Mouse (Mus musculus): Measurements from ENCODE around the gene 3110082I17Rik.
A peak's percentile ranks its signal among the peaks of the same experiment; 100 is the strongest.

3110082I17Rik gene

GRCm38 (mm10) chr5:139417480-139417879 is 42.8 kb downstream of the 3110082I17Rik start:
- no peak for DNase-seq

- no peak for DNase-seq
Measured at GRCm38 (mm10) chr5:139416942-139417341, 43.4 kb downstream of the 3110082I17Rik start.

- no peak for DNase-seq
Measured at GRCm38 (mm10) chr5:139415001-139415400, 45.3 kb downstream of the 3110082I17Rik start.

GRCm38 (mm10) chr5:139413545-139413944 is 46.8 kb downstream of the 3110082I17Rik start:
- DNase-seq = no peak

GRCm38 (mm10) chr5:139411665-139412314 is 48.5 kb downstream of the 3110082I17Rik start:
- DNase-seq = no peak

GRCm38 (mm10) chr5:139411117-139411516 is 49.2 kb downstream of the 3110082I17Rik start:
- no peak for DNase-seq

GRCm38 (mm10) chr5:139410056-139410455 is 50.3 kb downstream of the 3110082I17Rik start:
- no peak for DNase-seq

GRCm38 (mm10) chr5:139409412-139409811 is 50.9 kb downstream of the 3110082I17Rik start:
- no peak for DNase-seq

- DNase-seq = no peak
Measured at GRCm38 (mm10) chr5:139408511-139408910, 51.8 kb downstream of the 3110082I17Rik start.

- no peak for DNase-seq
Measured at GRCm38 (mm10) chr5:139407121-139407885, 53.0 kb downstream of the 3110082I17Rik start.

- no peak for DNase-seq
Measured at GRCm38 (mm10) chr5:139405953-139406352, 54.4 kb downstream of the 3110082I17Rik start.

GRCm38 (mm10) chr5:139405478-139405877 is 54.8 kb downstream of the 3110082I17Rik start:
- DNase-seq = no peak

- no peak for DNase-seq
Measured at GRCm38 (mm10) chr5:139404801-139405401, 55.4 kb downstream of the 3110082I17Rik start, which contains the start of gene C130050O18Rik. Gene C130050O18Rik, plus strand, starts transcription at chr5:139405280.

- DNase-seq = no peak
Measured at GRCm38 (mm10) chr5:139403692-139404260, 56.6 kb downstream of the 3110082I17Rik start.

- DNase-seq = no peak
Measured at GRCm38 (mm10) chr5:139402106-139402505, 58.2 kb downstream of the 3110082I17Rik start.

GRCm38 (mm10) chr5:139399991-139400390 is 60.3 kb downstream of the 3110082I17Rik start:
- no peak for DNase-seq

- DNase-seq = no peak
Measured at GRCm38 (mm10) chr5:139398786-139399185, 61.5 kb downstream of the 3110082I17Rik start.

GRCm38 (mm10) chr5:139397959-139398753 is 62.2 kb downstream of the 3110082I17Rik start:
- peak; percentile 98 for DNase-seq

GRCm38 (mm10) chr5:139397359-139397916 is 62.9 kb downstream of the 3110082I17Rik start:
- no peak for DNase-seq

- DNase-seq = no peak
Measured at GRCm38 (mm10) chr5:139395528-139395927, 64.8 kb downstream of the 3110082I17Rik start.

GRCm38 (mm10) chr5:139394399-139394798 is 65.9 kb downstream of the 3110082I17Rik start:
- no peak for DNase-seq

GRCm38 (mm10) chr5:139393197-139393588 is 67.1 kb downstream of the 3110082I17Rik start:
- no peak for DNase-seq
